Mouse (Mus musculus) bone marrow, adult 2 months (tissue): ENCODE results near the gene Krt10.

Source experiments
- CTCF ChIP-seq: fragments of 200-500 bp; IDR thresholded peaks from 2 replicates; pipeline ENCODE4 v1.5.1; 2011; ENCODE audit warnings: low read length, control low read depth; ENCODE audit not compliant: control insufficient read depth, insufficient read depth
- POLR2A ChIP-seq: fragments of 200-500 bp; IDR thresholded peaks from 2 replicates; pipeline ENCODE4 v1.6.1; 2011; ENCODE audit warnings: low read depth, mild to moderate bottlenecking, control low read depth, low read length, borderline replicate concordance; ENCODE audit not compliant: control insufficient read depth

GRCm38 (mm10) chr11:99379568-99379967 is 9.6 kb downstream of the Krt10 start:
- TF ChIP-seq POLR2A (no peak), CTCF (peak; percentile 81)
